Mouse (Mus musculus): Measurements from ENCODE around the gene Fbxw21.

GRCm38 (mm10) chr9:109105648-109106047 lies 56.2 kb downstream of the Fbxw21 start:
- TF ChIP-seq CTCF (IDR thresholded peaks at IDR 0.05; ENCODE audit: low read depth, low read length), result no peak
- TF ChIP-seq POLR2A (IDR thresholded peaks at IDR 0.05; ENCODE audit: borderline replicate concordance, low read depth, low read length), result no peak
